Mouse (Mus musculus) G1E (cell line): ENCODE measurements around the gene Elmod2. TPM values are rescaled to one million over a fixed set of nuclear protein-coding genes. Genes with fewer than 3 reads are reported as not detected.
A peak's percentile ranks its signal among the peaks of the same experiment; 100 is the strongest.

Experiments
- ATAC-seq: 2 replicates; pipeline ENCODE4 v1.8.0; 2016; ENCODE audit warnings: mild to moderate bottlenecking; ENCODE audit not compliant: insufficient number of reproducible peaks, poor library complexity, low FRiP score, severe bottlenecking; ENCODE audit errors: extremely low read depth
- DNase-seq: peaks from one replicate; pipeline ENCODE4 v3.0.0; 2012; ENCODE audit warnings: low spot score
- H3K27me3 ChIP-seq: 2 replicates; pipeline ENCODE4 v1.6.1; 2012; ENCODE audit warnings: mild to moderate bottlenecking, low read length, inconsistent platforms; ENCODE audit not compliant: insufficient read depth
- H3K36me3 ChIP-seq: replicated peaks from 2 replicates; pipeline ENCODE3; 2012; ENCODE audit warnings: mild to moderate bottlenecking, inconsistent platforms
- H3K4me1 ChIP-seq: 2 replicates; pipeline ENCODE4 v1.6.1; 2012; ENCODE audit warnings: low read depth, low read length, inconsistent platforms, mixed read lengths; ENCODE audit not compliant: insufficient read depth
- H3K4me3 ChIP-seq: 2 replicates; pipeline ENCODE4 v1.5.1; 2012; ENCODE audit warnings: low read depth, mild to moderate bottlenecking, inconsistent platforms, low read length, moderate library complexity, mixed read lengths
- H3K9me3 ChIP-seq: replicated peaks from 2 replicates; pipeline ENCODE4 v1.6.1; 2012; ENCODE audit warnings: inconsistent platforms
- CTCF ChIP-seq: IDR thresholded peaks from 2 replicates; pipeline ENCODE4 v1.5.1; 2012; ENCODE audit warnings: low read depth, low read length, inconsistent platforms, mixed read lengths
- GATA1 ChIP-seq: IDR thresholded peaks from 2 replicates; pipeline ENCODE4 v1.6.1; 2012; ENCODE audit warnings: borderline replicate concordance, low read length, inconsistent platforms, mixed read lengths
- GATA2 ChIP-seq: IDR thresholded peaks from 2 replicates; pipeline ENCODE4 v1.6.1; 2012; ENCODE audit warnings: low read depth, low read length, inconsistent platforms, borderline replicate concordance
- POLR2AphosphoS5 ChIP-seq: IDR thresholded peaks from 2 replicates; pipeline ENCODE4 v1.6.1; 2012; ENCODE audit warnings: low read depth, low read length, inconsistent platforms; ENCODE audit not compliant: insufficient replicate concordance
- TAL1 ChIP-seq: conservative IDR thresholded peaks from 2 replicates; pipeline ENCODE4 v1.6.1; 2012; ENCODE audit warnings: low read depth, low read length, inconsistent platforms, mixed read lengths
- polyA plus RNA-seq: library from polyadenylated mRNA; stranded (reverse); fragments of >175 nt; gene quantifications from 2 replicates; pipeline ENCODE4 v1.2.3, GENCODE M21; 2012
- total RNA-seq, 2 experiments: library from RNA; stranded (forward) in 1 of 2; stranded (reverse) in 1 of 2; fragments of 200-1000 nt in 1 of 2; fragments of >200 nt in 1 of 2; fragmentation: Nextera tagmentation in 1 of 2; gene quantifications; 2 replicates each; pipeline ENCODE4 v1.2.3; 2014 to 2017

The Elmod2 gene
- total and polyA plus RNA-seq, 3 experiments, result 0.38 to 29.4 (median 28.8) TPM

DNA sequence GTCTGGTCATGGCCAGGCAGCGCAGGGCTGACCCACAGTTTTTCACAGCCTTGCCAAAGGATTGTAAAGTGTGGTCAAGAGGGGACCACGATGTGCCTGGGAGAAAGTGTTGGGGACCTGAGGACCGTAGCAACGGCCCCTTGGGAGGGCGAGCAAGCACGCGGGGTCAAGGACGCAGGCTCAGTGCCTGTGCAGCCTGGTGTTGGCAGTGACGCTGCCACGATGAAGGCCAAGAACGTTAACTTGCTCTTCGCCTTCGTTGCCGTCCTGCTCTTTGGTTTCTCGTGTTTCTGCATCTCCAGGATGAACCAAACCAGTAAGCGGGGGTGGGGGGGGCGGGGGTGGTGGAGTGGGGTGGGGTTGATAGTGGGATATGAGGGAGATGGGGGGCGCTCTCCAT lies 16.0 kb upstream of the Elmod2 start, which contains the start of gene Mgat4d:
Gene Mgat4d, plus strand, starts transcription at position 209 of the 400 bp plus-strand sequence.
- H3K9me3 ChIP-seq, result no peaks in the 10 kb centered on the region
- ATAC-seq, result no peak
- no peak for DNase-seq
- no peaks in the 10 kb centered on the region for H3K4me1 ChIP-seq
- no peaks in the 10 kb centered on the region for H3K36me3 ChIP-seq
- no peak within 1 kb of the TSS for H3K4me3 ChIP-seq
- TF ChIP-seq POLR2AphosphoS5 (no peak), CTCF (no peak), GATA2 (no peak), TAL1 (no peak), GATA1 (no peak)
- peaks cover 21% of the 10 kb centered on the region for H3K27me3 ChIP-seq

DNA sequence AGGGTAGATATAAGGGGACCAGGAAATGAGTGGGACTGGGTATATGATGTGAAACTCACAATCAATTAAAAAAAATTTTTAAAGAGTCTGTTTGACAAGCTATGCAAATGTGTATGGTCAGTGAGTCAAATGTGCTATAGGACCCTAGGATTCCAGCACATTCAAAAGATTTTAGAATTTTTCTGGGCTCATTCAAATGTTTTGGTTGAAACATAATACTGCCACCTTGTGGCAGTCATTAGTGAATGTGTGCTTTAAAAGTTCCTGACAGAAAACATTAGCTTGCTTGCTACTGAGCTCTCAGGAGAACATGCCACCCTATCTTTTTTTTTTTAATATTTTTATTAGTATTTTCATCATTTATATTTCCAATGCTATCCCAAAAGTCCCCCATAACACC lies 10.4 kb upstream of the Elmod2 start:
- peaks cover 10% of the 10 kb centered on the region for H3K27me3 ChIP-seq
- ATAC-seq, result no peak
- DNase-seq, result peak; percentile 8
- 0 out of 2 replicates have a peak, but pooled peaks cover 3% of the 10 kb centered on the region for H3K4me1 ChIP-seq
- H3K36me3 ChIP-seq, result no peaks in the 10 kb centered on the region
- H3K4me3 ChIP-seq, result no peak overlapping the region
- TF ChIP-seq TAL1 (no peak), POLR2AphosphoS5 (no peak), GATA1 (no peak), CTCF (no peak), GATA2 (no peak)
- no peaks in the 10 kb centered on the region for H3K9me3 ChIP-seq

DNA sequence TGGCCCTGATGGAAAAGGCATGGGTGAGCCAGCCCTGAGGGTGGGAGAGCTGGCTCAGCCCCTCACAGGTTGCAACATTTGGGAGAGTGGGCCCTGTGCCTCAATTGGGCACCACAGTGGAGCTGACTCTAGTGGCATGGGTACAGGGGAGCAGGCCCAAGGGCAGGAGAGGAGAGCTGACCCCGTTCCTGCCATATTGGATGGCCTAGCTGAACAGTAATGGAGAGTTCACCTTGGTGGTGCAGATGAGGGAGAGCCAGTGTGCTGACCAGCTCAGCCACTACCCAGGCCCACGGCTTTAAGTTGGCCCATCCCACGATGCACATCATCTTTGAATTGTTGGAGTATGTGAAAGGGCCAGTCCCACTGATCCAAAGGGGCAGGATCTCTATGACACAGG lies 9.8 kb upstream of the Elmod2 start:
- Histone ChIP-seq H3K36me3 (no peaks in the 10 kb centered on the region), H3K4me3 (no peak overlapping the region), H3K27me3 (peaks cover 7% of the 10 kb centered on the region), H3K9me3 (no peaks in the 10 kb centered on the region), H3K4me1 (0 out of 2 replicates have a peak, but pooled peaks cover 3% of the 10 kb centered on the region)
- TF ChIP-seq GATA1, result no peak
- TF ChIP-seq TAL1, result no peak
- TF ChIP-seq POLR2AphosphoS5, result no peak
- TF ChIP-seq GATA2, result no peak
- TF ChIP-seq CTCF, result no peak
- ATAC-seq, result no peak
- DNase-seq, result no peak

DNA sequence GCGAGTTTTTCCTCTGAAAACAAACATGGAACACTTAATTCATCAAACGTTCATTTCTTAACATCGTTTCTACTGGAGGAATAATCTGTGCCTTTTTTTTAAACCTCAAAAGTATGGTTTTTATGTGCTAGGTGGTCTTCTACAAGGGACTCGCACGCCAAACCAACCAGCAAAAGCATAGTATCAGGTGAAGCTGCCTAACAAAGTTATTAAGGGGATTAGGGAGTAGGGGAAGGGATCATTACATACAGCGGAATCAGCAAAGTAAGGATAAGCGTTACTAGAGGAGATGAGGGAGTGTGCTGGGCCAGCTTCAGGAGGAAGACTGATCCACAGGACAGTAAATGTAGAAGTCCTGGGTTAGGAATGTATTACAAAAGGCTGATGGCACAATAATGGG lies 578 bp upstream of the Elmod2 start:
- H3K36me3 ChIP-seq, result peaks cover 7% of the 10 kb centered on the region
- DNase-seq (no peak), ATAC-seq (no peak)
- H3K9me3 ChIP-seq, result no peaks in the 10 kb centered on the region
- H3K4me1 ChIP-seq, result peaks cover 32% of the 10 kb centered on the region
- H3K27me3 ChIP-seq, result peaks cover 12% of the 10 kb centered on the region
- H3K4me3 ChIP-seq, result peak overlapping the region; percentile 89; the same call in 1 of the 2 replicates
- TF ChIP-seq CTCF (no peak), GATA1 (no peak), TAL1 (no peak), POLR2AphosphoS5 (no peak)

DNA sequence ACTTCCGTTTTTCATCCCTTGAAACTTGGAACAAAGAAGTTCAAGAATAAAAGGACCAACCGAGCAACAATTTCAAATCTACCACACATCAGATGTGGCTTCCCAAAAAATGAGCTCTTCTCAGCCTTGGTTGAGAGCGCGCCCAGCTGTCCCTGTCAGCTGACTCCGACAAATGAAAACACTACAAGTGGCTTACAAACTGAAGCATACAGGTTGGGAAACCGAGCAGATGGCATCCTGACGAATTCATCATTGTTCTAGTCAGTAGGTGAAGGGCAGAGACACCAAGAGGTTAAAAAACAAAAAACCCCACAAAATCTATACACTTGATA lies 753 bp downstream of the Elmod2 start:
- DNase-seq (no peak), ATAC-seq (no peak)
- Histone ChIP-seq H3K4me3 (peak overlapping the region; percentile 89), H3K27me3 (peaks cover 12% of the 10 kb centered on the region), H3K36me3 (peaks cover 16% of the 10 kb centered on the region), H3K9me3 (no peaks in the 10 kb centered on the region), H3K4me1 (peaks cover 44% of the 10 kb centered on the region)
- TF ChIP-seq CTCF (no peak), POLR2AphosphoS5 (no peak)

DNA sequence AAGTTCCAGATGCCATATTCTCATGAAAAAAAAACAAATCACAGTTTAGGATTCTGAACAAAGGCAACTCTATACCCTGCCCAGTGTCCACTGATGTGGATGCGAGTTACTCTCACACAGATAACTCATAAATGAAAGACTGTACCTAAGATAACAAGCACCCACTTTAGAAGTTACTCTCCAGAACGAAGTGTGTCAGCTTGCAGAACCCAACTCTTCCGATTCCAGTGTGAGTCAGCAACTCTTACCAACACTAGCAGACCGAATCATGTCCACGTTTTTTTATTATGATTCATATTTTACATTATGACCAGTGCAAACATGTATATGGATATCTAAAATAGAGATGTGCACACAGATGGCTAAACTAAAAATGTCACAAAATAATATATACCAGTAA lies 4.4 kb downstream of the Elmod2 start:
- peaks cover 42% of the 10 kb centered on the region for H3K4me1 ChIP-seq
- TF ChIP-seq TAL1 (peak; percentile 68), POLR2AphosphoS5 (no peak)
- H3K36me3 ChIP-seq, result peaks cover 23% of the 10 kb centered on the region
- peak; percentile 50 for DNase-seq
- H3K9me3 ChIP-seq, result no peaks in the 10 kb centered on the region
- no peak overlapping the region for H3K4me3 ChIP-seq
- ATAC-seq, result peak; percentile 88
- no peaks in the 10 kb centered on the region for H3K27me3 ChIP-seq

DNA sequence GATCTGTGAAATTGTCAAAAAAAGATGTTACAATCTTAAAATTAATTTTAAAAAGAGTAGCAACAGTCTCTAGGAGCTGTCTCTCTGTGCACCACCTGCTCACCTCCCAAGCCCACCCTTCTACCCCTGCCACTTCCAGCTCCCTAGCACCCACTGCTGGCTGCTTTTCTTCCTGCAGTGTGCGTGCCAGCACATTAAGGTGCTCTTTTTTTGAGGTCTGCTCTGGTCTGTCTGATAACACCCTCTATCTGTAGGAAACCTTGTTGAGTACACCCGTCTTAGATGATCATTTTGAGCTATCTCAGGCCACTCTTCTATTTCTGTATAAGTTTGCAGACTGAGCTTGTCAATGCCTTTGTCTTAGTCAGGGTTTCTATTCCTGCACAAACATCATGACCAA lies 9.2 kb downstream of the Elmod2 start:
- Histone ChIP-seq H3K4me3 (no peak overlapping the region), H3K36me3 (peaks cover 50% of the 10 kb centered on the region), H3K9me3 (no peaks in the 10 kb centered on the region), H3K27me3 (no peaks in the 10 kb centered on the region), H3K4me1 (peaks cover 15% of the 10 kb centered on the region)
- no peak for TF ChIP-seq CTCF
- no peak for TF ChIP-seq GATA2
- TF ChIP-seq TAL1, result no peak
- TF ChIP-seq POLR2AphosphoS5, result no peak
- no peak for TF ChIP-seq GATA1
- DNase-seq (no peak), ATAC-seq (no peak)
